Comparison of ENCODE assay signal across 8 mouse cellular contexts in genomic region chr14:30716051-30716952, GRCm38 (mm10). TPM values are rescaled to one million over a fixed set of nuclear protein-coding genes. Genes with fewer than 3 reads are reported as not detected.
DNase-seq lines count a peak whose midpoint lies in the region; ATAC-seq and TF ChIP-seq lines count a peak whose summit lies in the region.

No protein-coding gene starts in this region.

- in situ Hi-C loops in Patski (cut with MboI; ENCODE audit: low pct_unique_long_range_greater_than_20kb) = no loop called here

- peak; percentile 58 for ATAC-seq in Patski
- peak; percentile 67 for ATAC-seq in forebrain, postnatal 0 days

- H3K4me2 ChIP-seq in forebrain, postnatal 0 days (ENCODE audit: low read depth) = peak overlapping the region; percentile 63

- WGBS in cerebellum, adult 2 months = under 1% methylated on average over 79 of the region's 106 CpGs
- under 1% methylated on average over 79 of the region's 106 CpGs for WGBS in forebrain, postnatal 0 days

- CTCF ChIA-PET in Patski (lab: Charles Lee) = no interaction called here

- H3K9ac ChIP-seq in forebrain, postnatal 0 days = peak overlapping the region; percentile 73

- H3K27me3 ChIP-seq in Patski = no peaks in the 10 kb centered on the region
- no peaks in the 10 kb centered on the region for H3K27me3 ChIP-seq in cerebellum, adult 2 months (ENCODE audit: control insufficient read depth, insufficient read depth, low read length)
- no peaks in the 10 kb centered on the region for H3K27me3 ChIP-seq in forebrain, postnatal 0 days (ENCODE audit: insufficient read depth, low read length)

- H3K4me1 ChIP-seq in cerebellum, adult 2 months (ENCODE audit: control insufficient read depth, insufficient read depth, low read length) = no peaks in the 10 kb centered on the region; the same call in 1 of the 2 replicates
- peaks cover 9% of the 10 kb centered on the region; the same call in 1 of the 2 replicates for H3K4me1 ChIP-seq in forebrain, postnatal 0 days (ENCODE audit: insufficient read depth)

- peak overlapping the region; percentile 56; the same call in 1 of the 2 replicates for H3K27ac ChIP-seq in cerebellum, adult 2 months (ENCODE audit: insufficient read depth, low read length)
- H3K27ac ChIP-seq in forebrain, postnatal 0 days (ENCODE audit: low read depth, low read length) = peak overlapping the region; percentile 87

- TF ChIP-seq POLR2A in cerebellum, adult 2 months (IDR thresholded peaks at IDR 0.05; ENCODE audit: borderline replicate concordance, insufficient read depth, low read length) = 0 out of 2 replicates have a peak, but pooled peaks have one; percentile 6

- peak overlapping the region; percentile 65 for H3K4me3 ChIP-seq in cerebellum, adult 2 months (replicated peaks; ENCODE audit: insufficient read depth, low read depth, low read length)
- peak overlapping the region; percentile 92 for H3K4me3 ChIP-seq in forebrain, postnatal 0 days (ENCODE audit: low read depth, low read length)

- TF ChIP-seq CTCF in Patski (IDR thresholded peaks at IDR 0.05) = no peak
- TF ChIP-seq CTCF in cerebellum, adult 2 months (IDR thresholded peaks at IDR 0.05; ENCODE audit: borderline replicate concordance, insufficient read depth, low read depth, low read length) = no peak
- no peak for TF ChIP-seq CTCF in forebrain, postnatal 0 days (IDR thresholded peaks at IDR 0.05; ENCODE audit: low read depth)

- no peak for DNase-seq in Patski (ENCODE audit: low read depth, low spot score)
- peak; percentile 70 to 82 for DNase-seq in cerebellum, adult 2 months
- peak; percentile 54 for DNase-seq in forebrain, postnatal 0 days
- peak; percentile 71 for DNase-seq in heart, postnatal 4 days
- DNase-seq in layer of hippocampus, adult 9-11 months = peak; percentile 49
- peak; percentile 43 for DNase-seq in lung, postnatal 36 days
- DNase-seq in retina, postnatal 1 day = peak; percentile 71
- peak; percentile 49 for DNase-seq in urinary bladder, postnatal 25 days (ENCODE audit: low spot score)

- no peaks in the 10 kb centered on the region for H3K9me3 ChIP-seq in forebrain, postnatal 0 days (ENCODE audit: low read length)

- no peaks in the 10 kb centered on the region for H3K36me3 ChIP-seq in forebrain, postnatal 0 days (ENCODE audit: insufficient read depth)

- POLR2A ChIA-PET in Patski (lab: Charles Lee) = no interaction called here

RNA-seq across cellular contexts. Expression of gene Sfmbt1, which starts 1.7 kb away (rescaled TPM):
- 14.8 TPM for polyA plus RNA-seq in Patski (2021)
- 8.9 and 9.7 TPM in 2 replicates for polyA plus RNA-seq in cerebellum, adult 2 months (2012; rRNA removed)
- 8.1 and 15.5 TPM in 2 replicates for total RNA-seq in forebrain, postnatal 0 days (2014; rRNA removed)
- 9.0 and 13.3 TPM in 2 replicates for polyA plus RNA-seq in forebrain, postnatal 0 days (2015; fragmentation: Nextera tagmentation; extraction: Ambion mirVana)
- total RNA-seq in heart, postnatal 4 days (2021) = 10 to 100 TPM; 20.4 to 20.7 TPM
